Mouse (Mus musculus): ENCODE data around the gene Prph.

- TF ChIP-seq CTCF (IDR thresholded peaks at IDR 0.05; ENCODE audit: insufficient read depth, low read depth, low read length) (no peak), POLR2A (IDR thresholded peaks at IDR 0.05; ENCODE audit: insufficient read depth, low read depth, low read length) (no peak)
Observed at GRCm38 (mm10) chr15:99035431-99035830, 19.5 kb upstream of the Prph start.

All from olfactory bulb, adult 2 months (tissue).